Mouse (Mus musculus): ENCODE measurements around the gene Msto1. TPM values are rescaled to one million over a fixed set of nuclear protein-coding genes. Genes with fewer than 3 reads are reported as not detected.
"Not testable (repeated sequence)": the region's sequence is repeated elsewhere in the genome, so short reads cannot be mapped to it uniquely, and the experiment has no call there.

The Msto1 gene
- polyA plus RNA-seq, 1 experiment from 2014 or later: 74.1 TPM

GRCm38 (mm10) chr3:88925651-88926050, 11.9 kb upstream of the Msto1 start:
- Histone ChIP-seq H3K4me1 (no peaks in the 10 kb centered on the region), H3K27ac (no peak overlapping the region), H3K27me3 (ENCODE audit: insufficient read depth, poor library complexity, severe bottlenecking) (no peaks in the 10 kb centered on the region), H3K9me3 (peaks cover 4% of the 10 kb centered on the region; the same call in 1 of the 2 replicates), H3K4me3 (no peak overlapping the region), H3K36me3 (peaks cover 99% of the 10 kb centered on the region)
- no peak for DNase-seq (ENCODE audit: low spot score)
- WGBS: 87% methylated on average over 2 of the region's 2 CpGs

GRCm38 (mm10) chr3:88923989-88924591, 10.3 kb upstream of the Msto1 start:
- 76% methylated on average over 8 of the region's 8 CpGs for WGBS
- Histone ChIP-seq H3K4me1 (no peaks in the 10 kb centered on the region), H3K27ac (no peak overlapping the region), H3K36me3 (peaks cover 93% of the 10 kb centered on the region), H3K27me3 (ENCODE audit: insufficient read depth, poor library complexity, severe bottlenecking) (no peaks in the 10 kb centered on the region), H3K4me3 (no peak overlapping the region), H3K9me3 (peaks cover 4% of the 10 kb centered on the region; the same call in 1 of the 2 replicates)
- no peak for DNase-seq (ENCODE audit: low spot score)

GRCm38 (mm10) chr3:88921411-88921810, 7.6 kb upstream of the Msto1 start:
- 68% methylated on average over 9 of the region's 9 CpGs for WGBS
- Histone ChIP-seq H3K9me3 (peaks cover 4% of the 10 kb centered on the region; the same call in 1 of the 2 replicates), H3K27me3 (ENCODE audit: insufficient read depth, poor library complexity, severe bottlenecking) (no peaks in the 10 kb centered on the region), H3K4me3 (no peak overlapping the region), H3K4me1 (no peaks in the 10 kb centered on the region), H3K27ac (no peak overlapping the region), H3K36me3 (peaks cover 68% of the 10 kb centered on the region)
- DNase-seq (ENCODE audit: low spot score): no peak

GRCm38 (mm10) chr3:88918981-88919380, 5.2 kb upstream of the Msto1 start:
- H3K9me3 ChIP-seq: peaks cover 4% of the 10 kb centered on the region; the same call in 1 of the 2 replicates
- no peak for DNase-seq (ENCODE audit: low spot score)
- peaks cover 5% of the 10 kb centered on the region; the same call in 1 of the 2 replicates for H3K4me1 ChIP-seq
- no peak overlapping the region for H3K4me3 ChIP-seq
- H3K36me3 ChIP-seq: peaks cover 44% of the 10 kb centered on the region
- no peaks in the 10 kb centered on the region for H3K27me3 ChIP-seq (ENCODE audit: insufficient read depth, poor library complexity, severe bottlenecking)
- 80% methylated on average over 13 of the region's 13 CpGs for WGBS
- H3K27ac ChIP-seq: no peak overlapping the region

- no peaks in the 10 kb centered on the region for H3K27me3 ChIP-seq (ENCODE audit: insufficient read depth, poor library complexity, severe bottlenecking)
- peak overlapping the region; percentile 94 for H3K27ac ChIP-seq
- no peaks in the 10 kb centered on the region for H3K9me3 ChIP-seq
- peaks cover 24% of the 10 kb centered on the region; the same call in 1 of the 2 replicates for H3K4me1 ChIP-seq
- WGBS: 32% methylated on average over 8 of the region's 8 CpGs
- H3K4me3 ChIP-seq: peak overlapping the region; percentile 88
- H3K36me3 ChIP-seq: peaks cover 36% of the 10 kb centered on the region
- DNase-seq (ENCODE audit: low spot score): no peak
These were observed 598 bp upstream of the Msto1 start for GRCm38 (mm10) chr3:88914384-88914810.

- Histone ChIP-seq H3K9me3 (no peaks in the 10 kb centered on the region), H3K4me1 (peaks cover 27% of the 10 kb centered on the region; the same call in 1 of the 2 replicates), H3K27me3 (ENCODE audit: insufficient read depth, poor library complexity, severe bottlenecking) (no peaks in the 10 kb centered on the region), H3K4me3 (peak overlapping the region; percentile 88; the same call in 1 of the 2 replicates), H3K27ac (no peak overlapping the region), H3K36me3 (peaks cover 52% of the 10 kb centered on the region)
- no peak for DNase-seq (ENCODE audit: low spot score)
- WGBS: 87% methylated on average over 7 of the region's 7 CpGs
These were observed 1.2 kb downstream of the Msto1 start for GRCm38 (mm10) chr3:88912585-88912984.

- 87% methylated on average over 6 of the region's 6 CpGs for WGBS
- H3K27me3 ChIP-seq (ENCODE audit: insufficient read depth, poor library complexity, severe bottlenecking): no peaks in the 10 kb centered on the region
These were observed 7.2 kb downstream of the Msto1 start for GRCm38 (mm10) chr3:88906393-88907159.

GRCm38 (mm10) chr3:88905741-88906140, 8.1 kb downstream of the Msto1 start:
- no peak overlapping the region for H3K4me3 ChIP-seq
- peaks cover 99% of the 10 kb centered on the region for H3K36me3 ChIP-seq
- H3K27ac ChIP-seq: no peak overlapping the region
- 0 out of 2 replicates have a peak, but pooled peaks cover 9% of the 10 kb centered on the region for H3K4me1 ChIP-seq
- WGBS: 88% methylated on average over 2 of the region's 2 CpGs
- H3K9me3 ChIP-seq: no peaks in the 10 kb centered on the region
- no peaks in the 10 kb centered on the region for H3K27me3 ChIP-seq (ENCODE audit: insufficient read depth, poor library complexity, severe bottlenecking)
- no peak for DNase-seq (ENCODE audit: low spot score)

More at GRCm38 (mm10) chr3:88906393-88907159, 7.2 kb downstream of the Msto1 start:
- no peaks in the 10 kb centered on the region for H3K9me3 ChIP-seq
- H3K4me3 ChIP-seq: no peak overlapping the region
- no peak for DNase-seq (ENCODE audit: low spot score)
- peaks cover 100% of the 10 kb centered on the region for H3K36me3 ChIP-seq
- H3K27ac ChIP-seq: no peak overlapping the region
- H3K4me1 ChIP-seq: 0 out of 2 replicates have a peak, but pooled peaks cover 12% of the 10 kb centered on the region

GRCm38 (mm10) chr3:88905209-88905608, 8.6 kb downstream of the Msto1 start:
- WGBS: 86% methylated on average over 6 of the region's 6 CpGs
- DNase-seq (ENCODE audit: low spot score): no peak
- Histone ChIP-seq H3K27ac (no peak overlapping the region), H3K4me1 (0 out of 2 replicates have a peak, but pooled peaks cover 6% of the 10 kb centered on the region), H3K36me3 (peaks cover 99% of the 10 kb centered on the region), H3K9me3 (no peaks in the 10 kb centered on the region), H3K4me3 (no peak overlapping the region), H3K27me3 (ENCODE audit: insufficient read depth, poor library complexity, severe bottlenecking) (no peaks in the 10 kb centered on the region)

GRCm38 (mm10) chr3:88904803-88905202, 9.0 kb downstream of the Msto1 start:
- DNase-seq (ENCODE audit: low spot score): no peak
- Histone ChIP-seq H3K36me3 (peaks cover 96% of the 10 kb centered on the region), H3K4me3 (no peak overlapping the region), H3K9me3 (no peaks in the 10 kb centered on the region), H3K4me1 (0 out of 2 replicates have a peak, but pooled peaks cover 3% of the 10 kb centered on the region), H3K27ac (no peak overlapping the region), H3K27me3 (ENCODE audit: insufficient read depth, poor library complexity, severe bottlenecking) (no peaks in the 10 kb centered on the region)
- 86% methylated on average over 3 of the region's 3 CpGs for WGBS

- H3K27me3 ChIP-seq (ENCODE audit: insufficient read depth, poor library complexity, severe bottlenecking); H3K4me1 ChIP-seq; H3K9me3 ChIP-seq; DNase-seq (ENCODE audit: low spot score); H3K27ac ChIP-seq; H3K4me3 ChIP-seq: not testable (repeated sequence)
- WGBS: 95% methylated on average over 7 of the region's 7 CpGs
- H3K36me3 ChIP-seq: peaks cover 38% of the 10 kb centered on the region
These were observed 20.8 kb downstream of the Msto1 start for GRCm38 (mm10) chr3:88893011-88893410.

- WGBS: 99% methylated on average over 4 of the region's 4 CpGs
- H3K36me3 ChIP-seq: peaks cover 20% of the 10 kb centered on the region
- H3K4me1 ChIP-seq; H3K9me3 ChIP-seq; H3K4me3 ChIP-seq; H3K27ac ChIP-seq; H3K27me3 ChIP-seq (ENCODE audit: insufficient read depth, poor library complexity, severe bottlenecking); DNase-seq (ENCODE audit: low spot score): not testable (repeated sequence)
These were observed 31.3 kb downstream of the Msto1 start for GRCm38 (mm10) chr3:88882536-88882935.

- H3K27ac ChIP-seq; H3K27me3 ChIP-seq (ENCODE audit: insufficient read depth, poor library complexity, severe bottlenecking); H3K9me3 ChIP-seq; H3K4me3 ChIP-seq; H3K4me1 ChIP-seq; DNase-seq (ENCODE audit: low spot score): not testable (repeated sequence)
- peaks cover 26% of the 10 kb centered on the region for H3K36me3 ChIP-seq
- WGBS: no CpG with 5 or more reads among the region's 4 CpGs
These were observed 45.4 kb downstream of the Msto1 start for GRCm38 (mm10) chr3:88868449-88868848.
